Mouse (Mus musculus) B cell, adult 2 months (primary cell): ENCODE measurements around the gene Slc1a5.

ENCODE experiments used
- DNase-seq, 2 experiments: peaks; one replicate each; pipeline ENCODE4 v3.0.0; 2022

Slc1a5 gene

GRCm38 (mm10) chr7:16821091-16821490 lies 40.0 kb downstream of the Slc1a5 start:
- DNase-seq: no peak

- DNase-seq: no peak
Measured at GRCm38 (mm10) chr7:16821669-16822101, 40.5 kb downstream of the Slc1a5 start.

DNA sequence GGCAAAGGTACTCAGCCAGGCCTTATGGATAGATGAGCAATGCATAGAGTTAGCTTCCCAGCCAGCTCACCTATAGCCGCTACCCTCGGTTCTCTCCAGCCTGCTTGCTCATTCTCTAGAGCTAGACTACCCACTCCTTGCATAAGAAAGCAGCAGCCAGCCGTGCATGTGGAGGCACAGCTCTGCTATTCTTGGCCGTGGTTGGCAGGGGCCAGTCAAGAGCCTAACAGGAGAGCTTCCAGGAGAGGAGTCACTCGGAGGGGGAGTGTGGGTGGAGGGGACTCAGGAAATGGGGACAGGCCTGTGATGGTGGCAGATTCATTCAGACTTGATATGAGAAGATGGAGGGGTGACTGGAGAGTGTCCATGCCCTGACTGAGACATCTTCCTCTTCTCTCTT lies 42.6 kb downstream of the Slc1a5 start:
- DNase-seq: no peak

GRCm38 (mm10) chr7:16825785-16826184 lies 44.6 kb downstream of the Slc1a5 start:
- peak; percentile 76 to 81 for DNase-seq

GRCm38 (mm10) chr7:16826571-16826970 lies 45.4 kb downstream of the Slc1a5 start:
- no peak for DNase-seq

- peak in 1 of 2 experiments; percentile 36 for DNase-seq
Measured at GRCm38 (mm10) chr7:16827274-16827673, 46.1 kb downstream of the Slc1a5 start.

- no peak for DNase-seq
Measured at GRCm38 (mm10) chr7:16830449-16830848, 49.3 kb downstream of the Slc1a5 start.

- peak in 1 of 2 experiments; percentile 31 for DNase-seq
Measured at GRCm38 (mm10) chr7:16837916-16838803, 57.0 kb downstream of the Slc1a5 start.

DNA sequence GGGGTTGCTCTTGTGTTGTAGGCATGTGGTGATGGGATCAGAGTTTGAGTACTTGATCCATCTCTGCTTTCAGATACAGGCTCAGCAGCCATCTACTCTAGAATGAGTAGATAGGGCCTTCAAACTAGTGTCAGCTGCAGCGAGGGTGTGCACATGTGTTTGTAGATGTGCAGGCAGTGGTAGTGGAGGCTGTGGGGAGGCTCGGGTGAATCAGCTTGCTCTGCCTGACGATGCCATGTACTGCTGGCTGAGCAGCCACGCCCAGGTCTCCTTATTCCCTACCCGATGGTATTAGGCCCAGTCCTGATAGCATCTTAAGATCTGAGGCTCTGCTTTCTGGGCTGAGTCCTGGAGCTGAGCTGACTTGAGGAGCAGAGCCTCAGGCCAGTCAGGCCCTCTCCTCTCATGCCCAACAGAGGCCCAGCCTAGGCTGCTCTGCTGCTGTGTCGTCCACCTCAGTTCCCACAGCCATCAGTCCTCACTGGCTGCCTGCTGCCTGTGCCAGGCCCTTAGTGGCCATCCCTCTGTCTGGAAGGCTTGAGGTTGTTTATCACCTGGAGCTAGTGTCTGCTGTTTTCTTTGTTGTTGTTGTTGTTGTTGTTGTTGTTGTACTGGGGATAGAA lies 57.8 kb downstream of the Slc1a5 start:
- DNase-seq: no peak

- no peak for DNase-seq
Measured at GRCm38 (mm10) chr7:16839427-16840108, 58.4 kb downstream of the Slc1a5 start.

DNA sequence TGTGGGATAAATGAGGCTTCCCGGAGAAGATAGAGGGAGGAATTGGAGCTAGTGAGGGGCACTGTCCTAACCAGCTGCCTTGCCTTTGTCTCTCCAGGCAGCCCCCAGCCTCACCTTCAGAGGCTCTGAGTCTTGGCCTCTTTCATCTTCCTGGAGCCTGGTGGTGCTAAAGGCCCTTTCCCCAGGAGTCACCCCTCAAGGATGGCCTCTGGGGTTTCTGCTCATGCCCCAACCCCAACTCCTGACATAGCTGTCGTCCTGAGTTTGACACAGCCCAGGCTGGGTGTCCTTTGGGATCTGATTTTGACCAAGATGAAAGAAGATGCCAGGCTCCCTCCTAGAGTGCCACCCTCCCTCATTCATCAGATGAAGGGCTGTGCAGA lies 59.0 kb downstream of the Slc1a5 start:
- no peak for DNase-seq

DNA sequence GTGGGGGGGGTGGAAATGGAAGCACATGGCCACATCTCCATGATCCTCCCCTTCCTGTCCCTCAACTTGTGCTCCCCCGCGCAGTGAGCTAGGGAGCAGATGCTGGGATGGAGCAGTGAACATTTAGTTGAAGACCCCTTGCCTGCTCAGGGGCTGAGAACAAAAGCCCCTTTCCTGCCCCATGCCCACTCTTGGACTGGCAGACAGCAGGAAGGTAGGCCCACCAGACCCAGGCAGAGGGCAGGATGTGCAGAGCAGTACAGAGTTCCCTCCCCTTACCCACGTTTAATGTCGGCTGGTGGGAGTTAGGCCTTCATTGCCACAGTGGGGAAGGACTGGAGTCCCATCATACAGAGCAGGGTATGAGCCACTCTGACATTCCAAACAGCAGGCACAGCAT lies 59.9 kb downstream of the Slc1a5 start:
- DNase-seq: no peak

DNA sequence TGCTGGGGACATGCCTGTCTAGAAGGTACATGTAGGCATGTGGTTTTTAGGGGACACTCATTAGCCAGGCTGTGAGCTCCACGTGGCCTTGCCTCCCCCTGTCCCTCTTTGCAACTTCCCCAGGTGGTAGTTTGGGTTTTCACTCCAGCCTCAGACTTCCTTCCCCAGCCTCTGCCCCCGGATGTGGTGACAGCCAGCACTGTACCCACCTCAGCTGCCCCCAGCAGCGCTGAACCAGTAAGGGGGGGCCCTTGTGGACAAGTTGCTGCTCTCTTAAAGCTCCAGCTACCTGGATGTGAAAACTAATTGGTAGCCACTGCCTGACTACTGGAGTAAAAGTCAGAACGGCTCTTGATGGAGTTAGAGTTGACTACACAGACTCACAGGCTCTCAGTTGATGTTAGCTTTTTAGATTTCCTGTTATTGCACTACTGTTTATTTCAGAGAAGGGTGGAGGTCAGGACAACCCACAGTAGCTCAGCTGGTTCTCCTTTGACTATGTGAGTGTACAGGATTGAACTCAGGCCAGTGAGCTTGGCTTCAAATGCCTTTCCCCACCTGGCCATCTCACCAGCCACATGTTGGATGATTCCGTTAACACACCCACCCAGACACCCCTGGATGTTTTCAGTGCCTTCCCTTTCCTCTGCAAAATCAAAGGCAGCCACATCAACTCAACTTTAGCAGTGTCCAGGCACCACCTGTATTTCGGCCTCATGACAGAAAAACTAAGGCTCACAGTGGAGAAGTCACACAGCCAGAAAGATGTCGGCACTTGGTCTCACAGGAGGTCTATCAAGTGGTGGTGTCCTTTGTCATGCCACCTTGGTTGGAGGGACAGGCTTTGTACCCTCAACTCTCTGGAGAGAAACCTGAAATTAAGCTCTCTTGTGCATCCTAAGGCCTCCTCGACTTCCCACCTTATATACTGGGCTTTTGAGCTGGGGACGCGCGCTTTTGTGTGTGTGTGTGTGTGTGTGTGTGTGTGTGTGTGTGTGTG lies 60.7 kb downstream of the Slc1a5 start:
- DNase-seq: peak; percentile 75 to 78

DNA sequence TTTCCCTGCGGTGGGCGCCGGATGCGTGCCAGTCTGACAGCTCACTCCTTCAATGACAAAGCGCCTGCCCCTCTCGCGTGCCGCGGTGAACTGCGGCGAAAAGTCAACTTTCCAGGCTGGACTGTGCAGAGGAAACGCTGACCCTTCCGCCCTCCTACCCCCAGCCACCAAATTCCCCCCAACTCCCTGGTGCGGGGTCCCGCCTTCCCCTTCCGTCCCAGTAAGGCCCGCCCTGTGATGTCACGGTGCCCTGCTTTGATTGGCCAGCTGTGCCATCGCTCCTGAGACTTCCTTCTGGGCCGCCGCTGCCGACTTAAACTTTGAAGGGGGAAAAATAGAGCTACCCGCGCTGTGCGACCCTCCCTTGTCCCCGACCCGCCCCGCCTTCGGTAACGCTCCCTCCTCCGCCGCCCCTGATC lies 61.5 kb downstream of the Slc1a5 start, which contains the start of gene Prkd2:
Gene Prkd2, plus strand, starts transcription at position 258 of the 419 bp plus-strand sequence.
- DNase-seq: peak; percentile 88 to 89

GRCm38 (mm10) chr7:16843441-16844171 lies 62.5 kb downstream of the Slc1a5 start:
- DNase-seq: peak in 1 of 2 experiments; percentile 33

DNA sequence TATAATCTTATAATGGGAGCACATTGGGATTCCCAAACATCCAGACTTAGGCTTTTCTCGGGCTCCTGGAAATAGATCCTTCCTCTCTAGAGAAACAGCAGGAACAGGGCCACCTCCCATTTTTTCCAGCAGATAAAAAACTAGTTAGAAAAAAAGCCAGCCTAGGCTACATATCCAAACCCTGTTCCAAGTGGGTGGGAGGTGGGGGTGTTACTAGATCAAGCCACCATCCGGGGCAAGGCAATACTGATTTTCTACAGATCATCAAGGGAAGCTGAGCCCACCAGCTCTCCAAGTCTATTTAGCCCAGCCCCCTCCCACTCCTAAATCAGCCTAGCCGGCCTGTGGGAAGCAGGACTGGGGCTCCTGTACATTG lies 63.5 kb downstream of the Slc1a5 start:
- DNase-seq: no peak

DNA sequence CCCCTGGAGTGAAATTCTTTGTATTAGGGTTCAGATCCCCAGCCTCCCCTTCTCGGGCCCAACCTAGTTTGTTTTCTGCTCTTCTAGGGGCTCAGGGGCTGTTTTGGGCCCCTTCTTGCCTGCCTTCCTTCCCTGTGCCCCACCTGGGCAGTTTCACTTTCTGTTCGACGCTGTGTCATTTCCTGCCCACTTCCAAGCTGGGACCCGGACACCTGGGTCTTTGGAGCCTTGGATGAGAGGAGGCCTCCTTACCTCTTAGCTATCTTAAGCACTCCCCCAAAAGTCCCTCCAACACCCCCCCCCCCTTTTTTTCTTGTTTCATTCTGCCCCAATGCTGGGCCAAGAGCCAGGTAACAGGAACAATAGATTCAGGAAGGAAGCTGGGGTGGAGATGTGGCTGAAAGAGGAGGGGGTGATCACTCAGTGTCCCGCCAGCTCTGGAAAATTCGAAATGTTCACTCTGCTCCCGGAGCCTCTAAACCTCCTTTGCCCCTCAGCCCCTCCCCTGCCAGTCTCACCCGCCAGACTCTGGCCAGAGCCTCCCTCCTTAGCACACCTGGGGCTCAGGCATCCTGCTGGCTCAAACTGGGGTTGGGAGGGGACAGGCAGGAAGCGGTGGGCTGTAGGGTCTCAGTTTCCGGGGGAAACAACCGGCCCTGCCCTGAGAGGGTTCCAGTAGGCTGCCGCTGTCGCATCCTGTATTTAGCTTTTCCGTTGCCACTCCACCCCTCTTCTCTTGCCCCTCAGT lies 64.1 kb downstream of the Slc1a5 start:
- peak; percentile 53 to 54 for DNase-seq

DNA sequence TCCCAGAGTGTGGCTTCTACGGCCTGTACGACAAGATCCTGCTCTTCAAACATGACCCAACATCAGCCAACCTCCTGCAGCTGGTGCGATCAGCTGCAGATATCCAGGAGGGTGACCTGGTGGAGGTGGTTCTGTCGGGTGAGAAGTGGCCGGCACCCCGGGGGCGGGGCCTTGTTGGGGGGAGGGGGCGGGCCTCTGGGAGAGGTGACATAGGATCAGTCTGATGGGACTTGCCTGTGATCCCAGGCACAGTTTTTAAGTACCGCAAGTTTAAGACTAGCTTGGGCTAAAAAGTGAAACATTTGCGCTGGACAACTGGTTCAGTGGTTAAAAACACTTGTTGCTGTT lies 64.7 kb downstream of the Slc1a5 start:
- no peak for DNase-seq

DNA sequence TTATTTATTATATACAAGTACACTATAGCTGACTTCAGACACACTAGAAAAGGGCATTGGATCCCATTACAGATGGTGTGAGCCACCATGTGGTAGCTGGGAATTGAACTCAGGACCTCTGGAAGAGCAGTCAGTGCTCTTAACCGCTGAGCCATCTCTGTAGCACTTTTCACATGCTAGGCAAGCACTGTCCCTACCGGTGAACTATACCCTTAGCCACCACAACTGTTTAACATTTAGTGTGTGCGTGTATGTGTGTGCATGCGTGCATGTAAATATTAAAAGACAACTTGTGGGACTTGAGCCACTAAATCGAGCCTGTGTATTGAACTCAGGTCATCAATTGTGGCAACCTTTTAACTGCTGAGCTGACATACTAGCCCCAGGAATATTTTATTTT lies 65.6 kb downstream of the Slc1a5 start:
- no peak for DNase-seq

DNA sequence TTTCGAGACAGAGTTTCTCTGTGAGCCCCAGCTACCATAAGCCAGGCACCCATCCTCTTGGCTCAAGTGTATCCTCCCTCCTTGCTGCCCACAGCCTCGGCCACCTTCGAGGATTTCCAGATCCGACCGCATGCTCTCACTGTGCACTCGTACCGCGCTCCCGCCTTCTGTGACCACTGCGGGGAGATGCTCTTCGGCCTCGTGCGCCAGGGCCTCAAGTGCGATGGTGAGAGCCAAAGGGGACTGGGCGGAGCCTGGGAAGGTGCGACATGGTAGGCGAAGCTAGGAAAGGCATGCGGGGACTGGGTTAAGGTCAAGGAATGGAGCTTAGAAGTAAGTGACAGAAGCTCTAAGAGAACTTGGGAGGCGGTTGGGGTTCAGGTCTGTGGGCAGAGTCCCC lies 66.4 kb downstream of the Slc1a5 start:
- DNase-seq: no peak
